Mouse (Mus musculus): ENCODE measurements around the gene Fitm1. TPM values are rescaled to one million over a fixed set of nuclear protein-coding genes. Genes with fewer than 3 reads are reported as not detected.

Gene Fitm1
- polyA plus RNA-seq, 1 experiment from 2014 or later, result 0.35 TPM

GRCm38 (mm10) chr14:55554635-55555034, 20.8 kb upstream of the Fitm1 start:
- no peak overlapping the region for H3K9ac ChIP-seq (ENCODE audit: low read length)
- DNase-seq (ENCODE audit: low spot score) (no peak), ATAC-seq (ENCODE audit: low FRiP score, low TSS enrichment) (peak; percentile 58; the same call in 1 of the 2 replicates)
- H3K4me1 ChIP-seq (replicated peaks; ENCODE audit: control insufficient read depth, insufficient read depth), result no peaks in the 10 kb centered on the region
- H3K27ac ChIP-seq (replicated peaks), result no peak overlapping the region
- no peak for TF ChIP-seq EP300 (optimal IDR thresholded peaks at IDR 0.05)
- TF ChIP-seq CTCF (IDR thresholded peaks at IDR 0.05; ENCODE audit: low read depth), result no peak
- H3K36me3 ChIP-seq (ENCODE audit: control insufficient read depth, insufficient read depth, low read length), result no peaks in the 10 kb centered on the region
- no peak overlapping the region for H3K4me3 ChIP-seq (ENCODE audit: low read depth, low read length)
- no peaks in the 10 kb centered on the region for H3K9me3 ChIP-seq (ENCODE audit: control insufficient read depth, low read length)
- H3K27me3 ChIP-seq (ENCODE audit: control insufficient read depth, insufficient read depth, low read length), result no peaks in the 10 kb centered on the region
- no peak overlapping the region for H3K4me2 ChIP-seq (replicated peaks; ENCODE audit: low read depth)

- ATAC-seq (ENCODE audit: low FRiP score, low TSS enrichment) (no peak), DNase-seq (ENCODE audit: low spot score) (no peak)
- Histone ChIP-seq H3K9ac (ENCODE audit: low read length) (no peak overlapping the region), H3K27me3 (ENCODE audit: control insufficient read depth, insufficient read depth, low read length) (no peaks in the 10 kb centered on the region), H3K27ac (replicated peaks) (no peak overlapping the region), H3K36me3 (ENCODE audit: control insufficient read depth, insufficient read depth, low read length) (no peaks in the 10 kb centered on the region), H3K4me1 (replicated peaks; ENCODE audit: control insufficient read depth, insufficient read depth) (no peaks in the 10 kb centered on the region), H3K9me3 (ENCODE audit: control insufficient read depth, low read length) (no peaks in the 10 kb centered on the region), H3K4me2 (replicated peaks; ENCODE audit: low read depth) (no peak overlapping the region), H3K4me3 (ENCODE audit: low read depth, low read length) (no peak overlapping the region)
- TF ChIP-seq EP300 (optimal IDR thresholded peaks at IDR 0.05) (no peak), CTCF (IDR thresholded peaks at IDR 0.05; ENCODE audit: low read depth) (no peak)
- WGBS, result 79% methylated on average over 3 of the region's 3 CpGs
Observed at GRCm38 (mm10) chr14:55555788-55556187, 19.6 kb upstream of the Fitm1 start.

- H3K4me2 ChIP-seq (replicated peaks; ENCODE audit: low read depth), result no peak overlapping the region
- no peaks in the 10 kb centered on the region for H3K36me3 ChIP-seq (ENCODE audit: control insufficient read depth, insufficient read depth, low read length)
- H3K4me3 ChIP-seq (ENCODE audit: low read depth, low read length), result no peak overlapping the region
- H3K9me3 ChIP-seq (ENCODE audit: control insufficient read depth, low read length), result no peaks in the 10 kb centered on the region
- DNase-seq (ENCODE audit: low spot score), result peak; percentile 92
- no peak overlapping the region for H3K9ac ChIP-seq (ENCODE audit: low read length)
- H3K27me3 ChIP-seq (ENCODE audit: control insufficient read depth, insufficient read depth, low read length), result no peaks in the 10 kb centered on the region
- H3K4me1 ChIP-seq (replicated peaks; ENCODE audit: control insufficient read depth, insufficient read depth), result peaks cover 4% of the 10 kb centered on the region; the same call in 1 of the 2 replicates
- peak overlapping the region; percentile 71 for H3K27ac ChIP-seq (replicated peaks)
- peak; percentile 98 for TF ChIP-seq CTCF (IDR thresholded peaks at IDR 0.05; ENCODE audit: low read depth)
- TF ChIP-seq EP300 (optimal IDR thresholded peaks at IDR 0.05), result no peak
- no peak for ATAC-seq (ENCODE audit: low FRiP score, low TSS enrichment)
- WGBS, result 11% methylated on average over 5 of the region's 5 CpGs
Observed at GRCm38 (mm10) chr14:55557003-55557402, 18.4 kb upstream of the Fitm1 start.

GRCm38 (mm10) chr14:55557587-55557986, 17.8 kb upstream of the Fitm1 start:
- no peak overlapping the region for H3K4me3 ChIP-seq (ENCODE audit: low read depth, low read length)
- 0 out of 2 replicates have a peak overlapping the region, but pooled peaks have one; percentile 31 for H3K9ac ChIP-seq (ENCODE audit: low read length)
- WGBS, result 85% methylated on average over 3 of the region's 3 CpGs
- no peaks in the 10 kb centered on the region for H3K9me3 ChIP-seq (ENCODE audit: control insufficient read depth, low read length)
- H3K4me2 ChIP-seq (replicated peaks; ENCODE audit: low read depth), result no peak overlapping the region
- ATAC-seq (ENCODE audit: low FRiP score, low TSS enrichment) (no peak), DNase-seq (ENCODE audit: low spot score) (no peak)
- H3K4me1 ChIP-seq (replicated peaks; ENCODE audit: control insufficient read depth, insufficient read depth), result peaks cover 4% of the 10 kb centered on the region; the same call in 1 of the 2 replicates
- H3K36me3 ChIP-seq (ENCODE audit: control insufficient read depth, insufficient read depth, low read length), result no peaks in the 10 kb centered on the region
- H3K27ac ChIP-seq (replicated peaks), result peak overlapping the region; percentile 18; the same call in 1 of the 2 replicates
- H3K27me3 ChIP-seq (ENCODE audit: control insufficient read depth, insufficient read depth, low read length), result no peaks in the 10 kb centered on the region
- no peak for TF ChIP-seq EP300 (optimal IDR thresholded peaks at IDR 0.05)
- TF ChIP-seq CTCF (IDR thresholded peaks at IDR 0.05; ENCODE audit: low read depth), result no peak

- no peak overlapping the region for H3K9ac ChIP-seq (ENCODE audit: low read length)
- no peaks in the 10 kb centered on the region for H3K9me3 ChIP-seq (ENCODE audit: control insufficient read depth, low read length)
- H3K4me1 ChIP-seq (replicated peaks; ENCODE audit: control insufficient read depth, insufficient read depth), result peaks cover 4% of the 10 kb centered on the region; the same call in 1 of the 2 replicates
- DNase-seq (ENCODE audit: low spot score), result no peak
- H3K27ac ChIP-seq (replicated peaks), result no peak overlapping the region; the same call in 1 of the 2 replicates
- 0 out of 2 replicates have a peak, but pooled peaks cover 4% of the 10 kb centered on the region for H3K36me3 ChIP-seq (ENCODE audit: control insufficient read depth, insufficient read depth, low read length)
- peak overlapping the region; percentile 52 for H3K4me2 ChIP-seq (replicated peaks; ENCODE audit: low read depth)
- WGBS, result 48% methylated on average over 6 of the region's 6 CpGs
- no peak for ATAC-seq (ENCODE audit: low FRiP score, low TSS enrichment)
- TF ChIP-seq EP300 (optimal IDR thresholded peaks at IDR 0.05) (no peak), CTCF (IDR thresholded peaks at IDR 0.05; ENCODE audit: low read depth) (peak; percentile 22)
- H3K4me3 ChIP-seq (ENCODE audit: low read depth, low read length), result peak overlapping the region; percentile 57
- no peaks in the 10 kb centered on the region for H3K27me3 ChIP-seq (ENCODE audit: control insufficient read depth, insufficient read depth, low read length)
Observed at GRCm38 (mm10) chr14:55558740-55559448, 16.5 kb upstream of the Fitm1 start.

- H3K27ac ChIP-seq (replicated peaks), result peak within 1 kb of the TSS; percentile 99
- no peaks in the 10 kb centered on the region for H3K27me3 ChIP-seq (ENCODE audit: control insufficient read depth, insufficient read depth, low read length)
- H3K9me3 ChIP-seq (ENCODE audit: control insufficient read depth, low read length), result no peaks in the 10 kb centered on the region
- H3K36me3 ChIP-seq (ENCODE audit: control insufficient read depth, insufficient read depth, low read length), result 0 out of 2 replicates have a peak, but pooled peaks cover 6% of the 10 kb centered on the region
- TF ChIP-seq EP300 (optimal IDR thresholded peaks at IDR 0.05) (no peak), CTCF (IDR thresholded peaks at IDR 0.05; ENCODE audit: low read depth) (peak; percentile 56)
- peak; percentile 94 for DNase-seq (ENCODE audit: low spot score)
- H3K9ac ChIP-seq (ENCODE audit: low read length), result peak within 1 kb of the TSS; percentile 82
- peak within 1 kb of the TSS; percentile 65 for H3K4me2 ChIP-seq (replicated peaks; ENCODE audit: low read depth)
- peak; percentile 87 for ATAC-seq (ENCODE audit: low FRiP score, low TSS enrichment)
- peaks cover 4% of the 10 kb centered on the region; the same call in 1 of the 2 replicates for H3K4me1 ChIP-seq (replicated peaks; ENCODE audit: control insufficient read depth, insufficient read depth)
- under 1% methylated on average over 27 of the region's 27 CpGs for WGBS
- peak within 1 kb of the TSS; percentile 57 for H3K4me3 ChIP-seq (ENCODE audit: low read depth, low read length)
Observed at GRCm38 (mm10) chr14:55559799-55560201, 15.6 kb upstream of the Fitm1 start, which contains the start of gene Dcaf11. Gene Dcaf11 (plus strand): TSS chr14:55560006.

Measured in stomach, postnatal 0 days (tissue).